Mouse (Mus musculus): ENCODE results near the gene Fstl3.

DNA sequence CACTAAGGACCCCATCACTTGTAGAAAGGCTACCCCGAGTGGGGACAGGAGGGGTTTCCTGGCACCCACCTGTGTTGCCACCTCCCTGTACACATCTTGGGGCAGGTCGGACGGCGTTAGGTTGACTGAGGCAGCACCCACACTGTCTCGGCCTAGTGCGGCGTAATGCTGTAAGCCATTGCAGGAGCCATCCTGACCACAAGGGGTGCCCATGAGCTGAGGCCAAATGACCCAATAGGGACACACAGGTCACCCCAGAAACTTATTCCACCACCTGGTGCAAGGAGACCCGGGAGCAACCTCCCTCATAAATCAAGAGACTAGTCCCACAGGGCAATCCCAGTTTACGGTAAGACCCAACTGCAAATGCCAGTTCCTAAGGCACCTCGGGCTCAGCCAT is 38.8 kb upstream of the Fstl3 start:
- TF ChIP-seq USF1 (IDR thresholded peaks at IDR 0.05; ENCODE audit: low read depth) (no peak), CTCF (IDR thresholded peaks at IDR 0.05; ENCODE audit: control insufficient read depth, insufficient read depth, insufficient read length) (no peak)

Data from C2C12 (cell line).